ENCODE assay signal across 9 mouse cellular contexts in genomic region chr7:100855795-100856573, GRCm38 (mm10). TPM values are rescaled to one million over a fixed set of nuclear protein-coding genes. Genes with fewer than 3 reads are reported as not detected.
DNase-seq lines count a peak whose midpoint lies in the region; ATAC-seq lines count a peak whose summit lies in the region.
"Had no signal": no experiment of that assay in that cellular context is flagged by ENCODE, and none has a peak within 500 bp of the region (broad histone marks: within the 10 kb centered on the region; RNA-seq: fewer than 3 reads in every experiment).

No protein-coding gene starts in this region.

- no peak overlapping the region for H3K4me2 ChIP-seq in kidney, embryonic 14.5 days (replicated peaks; ENCODE audit: low read depth, low read length)
- H3K4me2 ChIP-seq in heart, embryonic 16.5 days (ENCODE audit: low read depth, low read length), result peak overlapping the region; percentile 24; the same call in 1 of the 2 replicates
- peak overlapping the region; percentile 19 for H3K4me2 ChIP-seq in liver, embryonic 16.5 days (ENCODE audit: low read depth, low read length)
- H3K4me2 ChIP-seq in forebrain, embryonic 13.5 days, result no peak overlapping the region
- H3K4me2 ChIP-seq: limb, embryonic 13.5 days had no signal

- H3K4me1 ChIP-seq in kidney, embryonic 14.5 days (ENCODE audit: control insufficient read depth, insufficient read depth, low read length), result peaks cover 43% of the 10 kb centered on the region
- peaks cover 65% of the 10 kb centered on the region for H3K4me1 ChIP-seq in heart, embryonic 16.5 days (ENCODE audit: control insufficient read depth, insufficient read depth, low read length)
- H3K4me1 ChIP-seq in liver, embryonic 16.5 days (ENCODE audit: control insufficient read depth, low read depth, low read length), result peaks cover 69% of the 10 kb centered on the region
- H3K4me1 ChIP-seq in forebrain, embryonic 13.5 days, result peaks cover 41% of the 10 kb centered on the region

- H3K36me3 ChIP-seq in kidney, embryonic 14.5 days (ENCODE audit: control insufficient read depth, insufficient read depth, low read length), result no peaks in the 10 kb centered on the region
- no peaks in the 10 kb centered on the region for H3K36me3 ChIP-seq in heart, embryonic 16.5 days (ENCODE audit: control insufficient read depth, insufficient read depth)
- peaks cover 12% of the 10 kb centered on the region for H3K36me3 ChIP-seq in liver, embryonic 16.5 days (ENCODE audit: control insufficient read depth, insufficient read depth)
- H3K36me3 ChIP-seq in forebrain, embryonic 13.5 days (ENCODE audit: poor library complexity, severe bottlenecking), result no peaks in the 10 kb centered on the region
- H3K36me3 ChIP-seq: limb, embryonic 13.5 days had no signal

- H3K27me3 ChIP-seq in kidney, embryonic 14.5 days (ENCODE audit: control insufficient read depth, insufficient read depth, low read length), result no peaks in the 10 kb centered on the region
- no peaks in the 10 kb centered on the region for H3K27me3 ChIP-seq in heart, embryonic 16.5 days (ENCODE audit: control insufficient read depth, insufficient read depth, low read length)
- H3K27me3 ChIP-seq in liver, embryonic 16.5 days (ENCODE audit: control insufficient read depth, insufficient read depth, low read depth, low read length), result no peaks in the 10 kb centered on the region
- no peaks in the 10 kb centered on the region for H3K27me3 ChIP-seq in forebrain, embryonic 13.5 days
- H3K27me3 ChIP-seq: limb, embryonic 13.5 days had no signal

- no peak overlapping the region for H3K9ac ChIP-seq in kidney, embryonic 14.5 days (ENCODE audit: low read depth, low read length)
- no peak overlapping the region for H3K9ac ChIP-seq in heart, embryonic 16.5 days (ENCODE audit: low read length)
- peak overlapping the region; percentile 9; the same call in 1 of the 2 replicates for H3K9ac ChIP-seq in liver, embryonic 16.5 days (ENCODE audit: low read depth, low read length)
- no peak overlapping the region for H3K9ac ChIP-seq in forebrain, embryonic 13.5 days
- H3K9ac ChIP-seq: limb, embryonic 13.5 days had no signal

- peak overlapping the region; percentile 25; the same call in 1 of the 2 replicates for H3K27ac ChIP-seq in kidney, embryonic 14.5 days (ENCODE audit: low read depth, low read length)
- peak overlapping the region; percentile 58 for H3K27ac ChIP-seq in heart, embryonic 16.5 days (ENCODE audit: low read length)
- H3K27ac ChIP-seq in liver, embryonic 16.5 days (ENCODE audit: low read length), result peak overlapping the region; percentile 82
- no peak overlapping the region for H3K27ac ChIP-seq in forebrain, embryonic 13.5 days
- H3K27ac ChIP-seq: limb, embryonic 13.5 days had no signal

- no peak for DNase-seq in kidney, adult 11 months
- DNase-seq in spleen, postnatal 14 days (ENCODE audit: low spot score in 2 of 2), result peak; percentile 50 to 72
- DNase-seq in urinary bladder, adult 18-20 months (ENCODE audit: low spot score in 2 of 2), result no peak
- no peak for DNase-seq in cerebellum, postnatal 4 days (ENCODE audit: low spot score in 2 of 2)

- H3K4me3 ChIP-seq in kidney, embryonic 14.5 days (ENCODE audit: low read length), result no peak overlapping the region
- H3K4me3 ChIP-seq in heart, embryonic 16.5 days (ENCODE audit: low read length), result no peak overlapping the region
- peak overlapping the region; percentile 22 for H3K4me3 ChIP-seq in liver, embryonic 16.5 days (ENCODE audit: low read depth, low read length)
- H3K4me3 ChIP-seq in forebrain, embryonic 13.5 days, result no peak overlapping the region
- H3K4me3 ChIP-seq: limb, embryonic 13.5 days had no signal

- 52% methylated on average over 5 of the region's 5 CpGs for WGBS in kidney, embryonic 14.5 days
- 59% methylated on average over 5 of the region's 5 CpGs for WGBS in heart, embryonic 16.5 days
- 20% methylated on average over 5 of the region's 5 CpGs for WGBS in liver, embryonic 16.5 days (ENCODE audit: insufficient replicate concordance)
- 85% methylated on average over 5 of the region's 5 CpGs for WGBS in forebrain, embryonic 13.5 days

- ATAC-seq in kidney, embryonic 14.5 days (ENCODE audit: low FRiP score, low TSS enrichment), result no peak
- ATAC-seq in heart, embryonic 16.5 days (replicated peaks; ENCODE audit: extremely low read depth, insufficient read depth, low FRiP score), result no peak
- peak; percentile 46 for ATAC-seq in liver, embryonic 16.5 days (ENCODE audit: low read depth)
- no peak for ATAC-seq in forebrain, embryonic 13.5 days

- no peaks in the 10 kb centered on the region for H3K9me3 ChIP-seq in kidney, embryonic 14.5 days (ENCODE audit: control insufficient read depth, low read length)
- H3K9me3 ChIP-seq in heart, embryonic 16.5 days (replicated peaks; ENCODE audit: control insufficient read depth, low read length), result no peaks in the 10 kb centered on the region
- H3K9me3 ChIP-seq in liver, embryonic 16.5 days (replicated peaks; ENCODE audit: control insufficient read depth, low read length), result no peaks in the 10 kb centered on the region
- no peaks in the 10 kb centered on the region for H3K9me3 ChIP-seq in forebrain, embryonic 13.5 days (replicated peaks)
- H3K9me3 ChIP-seq: limb, embryonic 13.5 days had no signal

RNA-seq across cellular contexts. Expression of gene Relt, which starts 7.3 kb away (rescaled TPM):
- 2.8 and 3.1 TPM in 2 replicates for polyA plus RNA-seq in kidney, embryonic 14.5 days (2014; fragmentation: Nextera tagmentation; extraction: Ambion mirVana)
- polyA plus RNA-seq in heart, embryonic 16.5 days (2015; fragmentation: Nextera tagmentation; extraction: Ambion mirVana), result 4.7 and 5.0 TPM in 2 replicates
- 15.8 and 16.3 TPM in 2 replicates for polyA plus RNA-seq in liver, embryonic 16.5 days (2015; fragmentation: Nextera tagmentation; extraction: Ambion mirVana)
- 2.4 and 3.1 TPM in 2 replicates for polyA plus RNA-seq in forebrain, embryonic 13.5 days (2015; fragmentation: Nextera tagmentation; extraction: Ambion mirVana)

Comparison
In these comparisons a context has a peak if more than half of its experiments do, and no peak if none do; other contexts are left out.
1. H3K4me2 ChIP-seq: peak in heart, embryonic 16.5 days (single experiment) and liver, embryonic 16.5 days (single experiment); none in kidney, embryonic 14.5 days (single experiment) and forebrain, embryonic 13.5 days (single experiment).
2. DNase-seq: peak in spleen, postnatal 14 days (2 of 2); none in kidney, adult 11 months (single experiment), urinary bladder, adult 18-20 months (0 of 2) and cerebellum, postnatal 4 days (0 of 2).